Mouse (Mus musculus): ENCODE measurements around the gene Actr3b.

DNA sequence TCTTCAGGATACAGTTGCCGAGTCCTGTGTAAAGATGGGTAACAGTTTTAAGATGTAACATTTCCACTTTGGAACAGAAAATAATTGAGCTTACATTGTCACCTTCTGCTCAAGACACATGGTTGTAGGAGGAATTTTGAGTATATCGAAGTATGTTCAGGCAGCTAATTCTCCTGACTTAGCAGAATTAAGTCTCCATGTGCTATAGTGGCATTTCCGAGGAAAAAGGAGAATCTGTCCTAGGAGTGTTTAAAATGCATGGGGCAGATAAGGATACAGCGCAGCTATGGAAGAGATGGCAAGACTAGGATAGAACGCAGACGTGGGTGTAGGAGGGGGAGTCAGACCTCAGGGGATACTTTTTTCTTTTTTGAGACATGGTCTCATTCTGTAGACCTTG, 31.8 kb downstream of the Actr3b start:
- TF ChIP-seq CTCF (IDR thresholded peaks at IDR 0.05; ENCODE audit: borderline replicate concordance, insufficient read depth, low read depth, low read length) (no peak), POLR2A (IDR thresholded peaks at IDR 0.05; ENCODE audit: borderline replicate concordance, insufficient read depth, low read length) (no peak)
